Comparison of ENCODE assay signal across 17 mouse cellular contexts in genomic region chr7:87225617-87226016, GRCm38 (mm10). TPM values are rescaled to one million over a fixed set of nuclear protein-coding genes. Genes with fewer than 3 reads are reported as not detected.
"Had no signal": no experiment of that assay in that cellular context is flagged by ENCODE, and none has a peak within 500 bp of the region (broad histone marks: within the 10 kb centered on the region; RNA-seq: fewer than 3 reads in every experiment).

No protein-coding gene starts in this region.

- ATAC-seq: lung, postnatal 0 days; midbrain, embryonic 13.5 days; midbrain, embryonic 15.5 days had no signal

- H3K9ac ChIP-seq: lung, embryonic 15.5 days; midbrain, embryonic 13.5 days; midbrain, embryonic 15.5 days; neural tube, embryonic 12.5 days; stomach, embryonic 15.5 days had no signal

- H3K4me1 ChIP-seq: lung, embryonic 15.5 days; megakaryocyte, embryonic 14.5 days; midbrain, embryonic 13.5 days; midbrain, embryonic 15.5 days; neural tube, embryonic 12.5 days; stomach, embryonic 15.5 days had no signal

- H3K4me3 ChIP-seq: lung, embryonic 15.5 days; megakaryocyte, embryonic 14.5 days; midbrain, embryonic 13.5 days; midbrain, embryonic 15.5 days; neural tube, embryonic 12.5 days; stomach, embryonic 15.5 days had no signal

- H3K36me3 ChIP-seq: lung, embryonic 15.5 days; midbrain, embryonic 13.5 days; midbrain, embryonic 15.5 days; neural tube, embryonic 12.5 days; stomach, embryonic 15.5 days had no signal

- H3K4me2 ChIP-seq: lung, embryonic 15.5 days; midbrain, embryonic 11.5 days; midbrain, embryonic 13.5 days; midbrain, embryonic 15.5 days; neural tube, embryonic 12.5 days; stomach, embryonic 15.5 days had no signal

- H3K9me3 ChIP-seq: lung, embryonic 15.5 days; megakaryocyte, embryonic 14.5 days; midbrain, embryonic 13.5 days; midbrain, embryonic 15.5 days; neural tube, embryonic 12.5 days; stomach, embryonic 15.5 days had no signal

- H3K27ac ChIP-seq: lung, embryonic 15.5 days; macrophage; midbrain, embryonic 13.5 days; midbrain, embryonic 15.5 days; neural tube, embryonic 12.5 days; stomach, embryonic 15.5 days; stomach, postnatal 0 days had no signal

- DNase-seq: lung, adult 2 months; lung, postnatal 14 days; lung, postnatal 36 days; right cerebral cortex, postnatal 14 days; thymus, adult 2 months; thymus, postnatal 25 days; thymus, postnatal 4 days had no signal

- H3K27me3 ChIP-seq: lung, embryonic 15.5 days; megakaryocyte, embryonic 14.5 days; midbrain, embryonic 13.5 days; midbrain, embryonic 15.5 days; neural tube, embryonic 12.5 days; stomach, embryonic 15.5 days had no signal

RNA-seq across cellular contexts. Expression of gene Nox4, which starts 20.3 kb away (rescaled TPM):
- polyA plus RNA-seq: macrophage had no signal
